Mouse (Mus musculus) MEL (cell line): ENCODE results near the gene Alyref2. TPM values are rescaled to one million over a fixed set of nuclear protein-coding genes. Genes with fewer than 3 reads are reported as not detected.

Experiments
- DNase-seq: peaks from one replicate; pipeline ENCODE4 v3.0.0; 2011; ENCODE audit warnings: low read depth, low spot score
- H3K27ac ChIP-seq: 2 replicates; pipeline ENCODE4 v1.5.1; 2012; ENCODE audit warnings: low read depth, mild to moderate bottlenecking, control low read depth, low read length, moderate library complexity; ENCODE audit not compliant: control insufficient read depth
- H3K27me3 ChIP-seq, 2 experiments: fragments of 150-350 bp in 1 of 2; sonication (generic) in 1 of 2; 2 replicates each; pipeline ENCODE4 v1.6.1; 2012; ENCODE audit warnings: low read length in 2 of 2, mild to moderate bottlenecking in 2 of 2, improper control_type of control experiment in 1 of 2, moderate library complexity in 1 of 2; ENCODE audit not compliant: insufficient read depth in 2 of 2, control insufficient read depth in 1 of 2
- H3K36me3 ChIP-seq, 2 experiments: 2 replicates each; pipeline ENCODE4 v1.6.1; 2012 to 2014; ENCODE audit warnings: low read length in 2 of 2, improper control_type of control experiment in 1 of 2, inconsistent platforms in 1 of 2, mild to moderate bottlenecking in 1 of 2; ENCODE audit not compliant: insufficient read depth in 2 of 2, control insufficient read depth in 1 of 2
- H3K4me1 ChIP-seq, 2 experiments: fragments of 150-350 bp in 1 of 2; sonication (generic) in 1 of 2; 2 replicates each; pipeline ENCODE4 v1.6.1; 2012; ENCODE audit warnings: low read length in 2 of 2, improper control_type of control experiment in 1 of 2, mild to moderate bottlenecking in 1 of 2; ENCODE audit not compliant: insufficient read depth in 2 of 2, control insufficient read depth in 1 of 2
- H3K4me3 ChIP-seq, 2 experiments: fragments of 150-350 bp in 1 of 2; sonication (generic) in 1 of 2; 2 replicates each; pipeline ENCODE4 v1.5.1; 2012; ENCODE audit warnings: low read depth in 2 of 2, low read length in 2 of 2, mild to moderate bottlenecking in 2 of 2, moderate library complexity in 2 of 2, control low read depth in 1 of 2, improper control_type of control experiment in 1 of 2; ENCODE audit not compliant: control insufficient read depth in 1 of 2, insufficient read depth in 1 of 2
- H3K79me2 ChIP-seq: 2 replicates; pipeline ENCODE4 v1.6.1; 2012; ENCODE audit warnings: mild to moderate bottlenecking, low read length, moderate library complexity; ENCODE audit not compliant: control insufficient read depth, poor library complexity, insufficient read depth
- H3K9ac ChIP-seq: 2 replicates; pipeline ENCODE4 v1.6.1; 2012; ENCODE audit warnings: low read depth, mild to moderate bottlenecking, control low read depth, low read length, moderate library complexity; ENCODE audit not compliant: control insufficient read depth, poor library complexity, severe bottlenecking
- H3K9me3 ChIP-seq: fragments of 150-350 bp; sonication (generic); replicated peaks from 2 replicates; pipeline ENCODE4 v1.6.1; 2012; ENCODE audit warnings: mild to moderate bottlenecking, low read length, improper control_type of control experiment, moderate library complexity; ENCODE audit not compliant: insufficient read depth
- BHLHE40 ChIP-seq: IDR thresholded peaks from 2 replicates; pipeline ENCODE4 v1.6.1; 2012; ENCODE audit warnings: low read depth, mild to moderate bottlenecking, inconsistent platforms, low read length, improper control_type of control experiment, borderline replicate concordance
- CHD1 ChIP-seq: IDR thresholded peaks from 2 replicates; pipeline ENCODE4 v1.6.1; 2012; ENCODE audit warnings: low read depth, mild to moderate bottlenecking, inconsistent platforms, low read length, improper control_type of control experiment
- CHD2 ChIP-seq: IDR thresholded peaks from 2 replicates; pipeline ENCODE4 v1.6.1; 2011; ENCODE audit warnings: low read length, improper control_type of control experiment
- CTCF ChIP-seq, 3 experiments: IDR thresholded peaks in 2 of 3; conservative IDR thresholded peaks in 1 of 3; 2 replicates each; pipeline ENCODE4 v1.5.1; 2011 to 2012; ENCODE audit warnings: low read length in 3 of 3, low read depth in 2 of 3, mild to moderate bottlenecking in 2 of 3, improper control_type of control experiment in 1 of 3, inconsistent platforms in 1 of 3, mixed read lengths in 1 of 3, moderate library complexity in 1 of 3; ENCODE audit not compliant: control insufficient read depth in 1 of 3, insufficient read depth in 1 of 3, poor library complexity in 1 of 3, severe bottlenecking in 1 of 3
- E2F4 ChIP-seq: IDR thresholded peaks from 2 replicates; pipeline ENCODE4 v1.6.1; 2011; ENCODE audit warnings: low read depth, low read length, improper control_type of control experiment, borderline replicate concordance
- ELF1 ChIP-seq: IDR thresholded peaks from 2 replicates; pipeline ENCODE4 v1.6.1; 2014; ENCODE audit warnings: low read depth, mild to moderate bottlenecking, inconsistent platforms, low read length, improper control_type of control experiment, moderate library complexity
- EP300 ChIP-seq, 2 experiments: IDR thresholded peaks; 2 replicates each; pipeline ENCODE4 v1.6.1; 2011; ENCODE audit warnings: improper control_type of control experiment in 2 of 2, low read length in 2 of 2, low read depth in 1 of 2, mild to moderate bottlenecking in 1 of 2
- ETS1 ChIP-seq: IDR thresholded peaks from 2 replicates; pipeline ENCODE4 v1.6.1; 2012; ENCODE audit warnings: low read depth, mild to moderate bottlenecking, inconsistent platforms, low read length, improper control_type of control experiment, moderate library complexity
- GATA1 ChIP-seq: IDR thresholded peaks from 2 replicates; pipeline ENCODE4 v1.6.1; 2011; ENCODE audit warnings: low read depth, low read length, improper control_type of control experiment
- HCFC1 ChIP-seq: IDR thresholded peaks from 2 replicates; pipeline ENCODE4 v1.6.1; 2012; ENCODE audit warnings: low read depth, mild to moderate bottlenecking, inconsistent platforms, low read length, improper control_type of control experiment, moderate library complexity
- JUND ChIP-seq: IDR thresholded peaks from 2 replicates; pipeline ENCODE4 v1.6.1; 2011; ENCODE audit warnings: low read depth, mild to moderate bottlenecking, improper control_type of control experiment, low read length
- KAT2A ChIP-seq: conservative IDR thresholded peaks from 2 replicates; pipeline ENCODE4 v1.6.1; 2012; ENCODE audit warnings: low read depth, low read length, improper control_type of control experiment, inconsistent platforms
- MAFK ChIP-seq: IDR thresholded peaks from 2 replicates; pipeline ENCODE4 v1.6.1; 2011; ENCODE audit warnings: low read depth, mild to moderate bottlenecking, low read length, improper control_type of control experiment, borderline replicate concordance
- MAX ChIP-seq: IDR thresholded peaks from 2 replicates; pipeline ENCODE4 v1.6.1; 2011; ENCODE audit warnings: low read length, improper control_type of control experiment
- MEF2A ChIP-seq: IDR thresholded peaks from 2 replicates; pipeline ENCODE4 v1.6.1; 2014; ENCODE audit warnings: low read depth, mild to moderate bottlenecking, inconsistent platforms, low read length, improper control_type of control experiment; ENCODE audit not compliant: poor library complexity, insufficient replicate concordance, severe bottlenecking; ENCODE audit errors: extremely low read depth
- MYC ChIP-seq: IDR thresholded peaks from 2 replicates; pipeline ENCODE4 v1.6.1; 2011; ENCODE audit warnings: low read depth, mild to moderate bottlenecking, low read length, improper control_type of control experiment, moderate library complexity
- NELFE ChIP-seq: IDR thresholded peaks from 2 replicates; pipeline ENCODE4 v1.6.1; 2011; ENCODE audit warnings: low read depth, low read length, improper control_type of control experiment
- NRF1 ChIP-seq: IDR thresholded peaks from 2 replicates; pipeline ENCODE4 v1.6.1; 2014; ENCODE audit warnings: low read depth, mild to moderate bottlenecking, inconsistent platforms, low read length, improper control_type of control experiment, moderate library complexity; ENCODE audit not compliant: poor library complexity, insufficient read depth, severe bottlenecking
- POLR2AphosphoS2 ChIP-seq: IDR thresholded peaks from 2 replicates; pipeline ENCODE4 v1.6.1; 2011; ENCODE audit warnings: low read length, improper control_type of control experiment
- POLR2AphosphoS5 ChIP-seq: IDR thresholded peaks from 2 replicates; pipeline ENCODE4 v1.6.1; 2012; ENCODE audit warnings: low read depth, borderline replicate concordance, mild to moderate bottlenecking, inconsistent platforms, low read length, moderate library complexity, mixed read lengths
- RAD21 ChIP-seq: IDR thresholded peaks from 2 replicates; pipeline ENCODE4 v1.6.1; 2011; ENCODE audit warnings: mild to moderate bottlenecking, low read depth, low read length, improper control_type of control experiment
- RCOR1 ChIP-seq: IDR thresholded peaks from 2 replicates; pipeline ENCODE4 v1.6.1; 2012; ENCODE audit warnings: low read depth, mild to moderate bottlenecking, inconsistent platforms, low read length, improper control_type of control experiment
- SIN3A ChIP-seq: IDR thresholded peaks from 2 replicates; pipeline ENCODE4 v1.6.1; 2012; ENCODE audit warnings: low read length, improper control_type of control experiment, inconsistent platforms
- SMC3 ChIP-seq: IDR thresholded peaks from 2 replicates; pipeline ENCODE4 v1.6.1; 2011; ENCODE audit warnings: low read depth, low read length, improper control_type of control experiment
- TAL1 ChIP-seq: IDR thresholded peaks from 2 replicates; pipeline ENCODE4 v1.6.1; 2012; ENCODE audit warnings: mild to moderate bottlenecking, inconsistent platforms, low read length, moderate library complexity, mixed read lengths
- TBP ChIP-seq: IDR thresholded peaks from 2 replicates; pipeline ENCODE4 v1.8.0; 2011; ENCODE audit warnings: low read depth, low read length, improper control_type of control experiment
- TCF12 ChIP-seq: IDR thresholded peaks from 2 replicates; pipeline ENCODE4 v1.6.1; 2014; ENCODE audit warnings: low read depth, mild to moderate bottlenecking, inconsistent platforms, low read length, improper control_type of control experiment, moderate library complexity
- UBTF ChIP-seq: IDR thresholded peaks from 2 replicates; pipeline ENCODE4 v1.6.1; 2012; ENCODE audit warnings: low read depth, mild to moderate bottlenecking, inconsistent platforms, low read length, improper control_type of control experiment, moderate library complexity, borderline replicate concordance; ENCODE audit not compliant: insufficient read depth
- USF1 ChIP-seq: IDR thresholded peaks from 2 replicates; pipeline ENCODE4 v1.6.1; 2014; ENCODE audit warnings: low read depth, mild to moderate bottlenecking, inconsistent platforms, low read length, improper control_type of control experiment, moderate library complexity
- USF2 ChIP-seq, 2 experiments: IDR thresholded peaks; 2 replicates each; pipeline ENCODE4 v1.6.1; 2011 to 2012; ENCODE audit warnings: improper control_type of control experiment in 2 of 2, low read length in 2 of 2, borderline replicate concordance in 1 of 2, inconsistent platforms in 1 of 2, low read depth in 1 of 2, mild to moderate bottlenecking in 1 of 2; ENCODE audit not compliant: insufficient read depth in 1 of 2
- ZC3H11A ChIP-seq: IDR thresholded peaks from 2 replicates; pipeline ENCODE4 v1.6.1; 2012; ENCODE audit warnings: low read depth, mild to moderate bottlenecking, inconsistent platforms, low read length, improper control_type of control experiment
- ZKSCAN1 ChIP-seq: IDR thresholded peaks from 2 replicates; pipeline ENCODE4 v1.6.1; 2012; ENCODE audit warnings: low read depth, mild to moderate bottlenecking, inconsistent platforms, low read length, improper control_type of control experiment, moderate library complexity
- ZMIZ1 ChIP-seq: IDR thresholded peaks from 2 replicates; pipeline ENCODE4 v1.6.1; 2012; ENCODE audit warnings: low read depth, mild to moderate bottlenecking, inconsistent platforms, low read length, improper control_type of control experiment, moderate library complexity
- ZNF384 ChIP-seq: IDR thresholded peaks from 2 replicates; pipeline ENCODE4 v1.6.1; 2012; ENCODE audit warnings: low read depth, mild to moderate bottlenecking, inconsistent platforms, low read length, improper control_type of control experiment
- polyA plus RNA-seq, 2 experiments: library from polyadenylated mRNA; stranded (reverse) in 1 of 2; unstranded in 1 of 2; fragments of >175 nt in 1 of 2; fragments of >200 nt in 1 of 2; gene quantifications; 2 replicates each; pipeline versions ENCODE4 v1.2.1 to v1.2.4; 2012; ENCODE audit warnings: low replicate concordance in 2 of 2, low read depth in 1 of 2; ENCODE audit not compliant: insufficient read length in 2 of 2, insufficient read depth in 1 of 2, missing spikeins in 1 of 2
- total RNA-seq: library from RNA; depleted of rRNA; stranded (reverse); fragments of 300-350 nt; gene quantifications from 2 replicates; pipeline ENCODE4 v1.2.3, GENCODE M21; 2012

The Alyref2 gene
- total and polyA plus RNA-seq, 3 experiments: 5.5 to 8.8 TPM; not detected in 1

GRCm38 (mm10) chr1:171478968-171479367 lies 24.3 kb upstream of the Alyref2 start:
- H3K27me3 ChIP-seq: no peaks in the 10 kb centered on the region
- peak; percentile 86 for DNase-seq

GRCm38 (mm10) chr1:171494241-171494640 lies 9.0 kb upstream of the Alyref2 start:
- TF ChIP-seq UBTF: no peak
- TF ChIP-seq ZMIZ1: no peak
- no peak for TF ChIP-seq NELFE
- TF ChIP-seq JUND: no peak
- no peak for TF ChIP-seq MAFK
- no peak for TF ChIP-seq MYC
- no peak for TF ChIP-seq TAL1
- no peak for TF ChIP-seq USF1
- TF ChIP-seq BHLHE40: no peak
- Histone ChIP-seq H3K79me2 (no peaks in the 10 kb centered on the region), H3K4me3 (no peak overlapping the region), H3K4me1 (no peaks in the 10 kb centered on the region), H3K36me3 (no peaks in the 10 kb centered on the region), H3K27me3 (no peaks in the 10 kb centered on the region), H3K9ac (no peak overlapping the region), H3K27ac (no peak overlapping the region), H3K9me3 (no peaks in the 10 kb centered on the region)
- DNase-seq: peak; percentile 0

More at GRCm38 (mm10) chr1:171478968-171479367, 24.3 kb upstream of the Alyref2 start:
- Histone ChIP-seq H3K79me2 (no peaks in the 10 kb centered on the region; the same call in 1 of the 2 replicates), H3K4me1 (peaks cover 3 to 9% of the 10 kb centered on the region in 2 experiments), H3K36me3 (peaks cover 0 to 7% of the 10 kb centered on the region in 2 experiments; a peak in 2 of 4 replicates), H3K4me3 (peak overlapping the region; percentile 61 to 96; a peak in 3 of 4 replicates), H3K9me3 (no peaks in the 10 kb centered on the region), H3K9ac (peak overlapping the region; percentile 63), H3K27ac (peak overlapping the region; percentile 89)
- no peak for TF ChIP-seq POLR2AphosphoS2
- no peak for TF ChIP-seq ELF1
- no peak for TF ChIP-seq ZMIZ1
- no peak for TF ChIP-seq USF2 (IDR thresholded peaks at IDR 0.05; ENCODE audit: borderline replicate concordance in 1 of 2, insufficient read depth in 1 of 2, low read depth in 1 of 2, low read length in 2 of 2)
- no peak for TF ChIP-seq TBP
- TF ChIP-seq MYC: 0 out of 2 replicates have a peak, but pooled peaks have one; percentile 16
- 0 out of 2 replicates have a peak, but pooled peaks have one; percentile 21 for TF ChIP-seq HCFC1
- no peak for TF ChIP-seq NRF1
- no peak for TF ChIP-seq ZNF384
- peak; percentile 75 for TF ChIP-seq RAD21
- no peak for TF ChIP-seq POLR2AphosphoS5
- no peak for TF ChIP-seq BHLHE40
- TF ChIP-seq E2F4: no peak
- TF ChIP-seq EP300 (IDR thresholded peaks at IDR 0.05; ENCODE audit: low read depth in 1 of 2, low read length in 2 of 2): no peak
- no peak for TF ChIP-seq ZKSCAN1
- TF ChIP-seq CHD2: no peak
- no peak for TF ChIP-seq MEF2A
- TF ChIP-seq MAFK: no peak
- TF ChIP-seq TCF12: no peak
- TF ChIP-seq MAX: no peak
- TF ChIP-seq KAT2A: no peak
- 0 out of 2 replicates have a peak, but pooled peaks have one; percentile 28 for TF ChIP-seq ETS1
- peak; percentile 74 for TF ChIP-seq SMC3
- no peak for TF ChIP-seq UBTF
- TF ChIP-seq RCOR1: no peak
- peak; percentile 48 to 69 (median 67) for TF ChIP-seq CTCF (IDR thresholded peaks at IDR 0.05 in 2 of 3, conservative IDR thresholded peaks at IDR 0.05 in 1 of 3; ENCODE audit: control insufficient read depth in 1 of 3, insufficient read depth in 1 of 3, low read depth in 2 of 3, low read length in 3 of 3, poor library complexity in 1 of 3, severe bottlenecking in 1 of 3)
- TF ChIP-seq SIN3A: peak; percentile 53; the same call in 1 of the 2 replicates
- peak; percentile 61 for TF ChIP-seq ZC3H11A
- no peak for TF ChIP-seq TAL1
- no peak for TF ChIP-seq NELFE
- no peak for TF ChIP-seq CHD1
- TF ChIP-seq GATA1: no peak
